ENCODE assay signal across 24 mouse cellular contexts in genomic region chr6:31771916-31772315, GRCm38 (mm10).
"Had no signal": no experiment of that assay in that cellular context is flagged by ENCODE, and none has a peak within 500 bp of the region (broad histone marks: within the 10 kb centered on the region; RNA-seq: fewer than 3 reads in every experiment).

No protein-coding gene starts in this region.

- H3K27ac ChIP-seq: embryonic facial prominence, embryonic 10.5 days; embryonic facial prominence, embryonic 12.5 days; embryonic facial prominence, embryonic 13.5 days; embryonic facial prominence, embryonic 15.5 days; forebrain, embryonic 10.5 days; forebrain, embryonic 12.5 days; forebrain, embryonic 13.5 days; forebrain, embryonic 15.5 days; gastrocnemius, adult 2 months; heart, adult 2 months; heart, embryonic 10.5 days had no signal

- H3K4me3 ChIP-seq: embryonic facial prominence, embryonic 10.5 days; embryonic facial prominence, embryonic 12.5 days; embryonic facial prominence, embryonic 13.5 days; embryonic facial prominence, embryonic 15.5 days; erythroblast, embryonic 14.5 days; forebrain, embryonic 10.5 days; forebrain, embryonic 12.5 days; forebrain, embryonic 13.5 days; forebrain, embryonic 15.5 days; gastrocnemius, adult 2 months; heart, adult 2 months; heart, embryonic 10.5 days had no signal

- DNase-seq: cerebellum, postnatal 10 days; cerebellum, postnatal 14 days; cerebellum, postnatal 25 days; cerebellum, postnatal 36 days; embryo, embryonic 11 days; forebrain, postnatal 0 days; gastrocnemius, adult 2 months; gastrocnemius, postnatal 10 days; gastrocnemius, postnatal 14 days; gastrocnemius, postnatal 25 days; gastrocnemius, postnatal 36 days; heart, adult 11 months; heart, adult 18-20 months; heart, adult 2 months had no signal
